ENCODE assay signal across 8 mouse cellular contexts in genomic region chr9:44406906-44407751, GRCm38 (mm10). TPM values are rescaled to one million over a fixed set of nuclear protein-coding genes. Genes with fewer than 3 reads are reported as not detected.
A peak's percentile ranks its signal among the peaks of the same experiment; 100 is the strongest.
DNase-seq lines count a peak whose midpoint lies in the region; ATAC-seq and TF ChIP-seq lines count a peak whose summit lies in the region.

TSS of gene Rps25 (plus strand) at chr9:44407139.
TSS of gene Trappc4 (minus strand) at chr9:44407600.

- H3K9ac ChIP-seq in forebrain, embryonic 12.5 days, result peak within 1 kb of the TSS; percentile 74
- peak within 1 kb of the TSS; percentile 73 for H3K9ac ChIP-seq in heart, postnatal 0 days (replicated peaks; ENCODE audit: low read depth, low read length)
- peak within 1 kb of the TSS; percentile 55 for H3K9ac ChIP-seq in liver, embryonic 16.5 days (ENCODE audit: low read depth, low read length)
- H3K9ac ChIP-seq in neural tube, embryonic 13.5 days, result peak within 1 kb of the TSS; percentile 85

- DNase-seq in c-Kit-positive CD71-positive TER-119-positive erythroid progenitor cells, embryonic 14.5 days (ENCODE audit: low spot score), result peak; percentile 96
- DNase-seq in heart, postnatal 0 days (ENCODE audit: low spot score), result peak; percentile 95
- peak; percentile 96 to 97 for DNase-seq in kidney, postnatal 4 days

- TF ChIP-seq CTCF in E14TG2a.4 (conservative IDR thresholded peaks at IDR 0.05; ENCODE audit: low read length), result no peak
- no peak for TF ChIP-seq CTCF in heart, postnatal 0 days (IDR thresholded peaks at IDR 0.05; ENCODE audit: low read depth)
- TF ChIP-seq CTCF in testis, adult 2 months (IDR thresholded peaks at IDR 0.05; ENCODE audit: control insufficient read depth, insufficient read depth, insufficient replicate concordance, low read depth, low read length), result no peak

- no peaks in the 10 kb centered on the region for H3K27me3 ChIP-seq in E14TG2a.4 (ENCODE audit: insufficient read depth, low read length)
- H3K27me3 ChIP-seq in forebrain, embryonic 12.5 days, result no peaks in the 10 kb centered on the region
- no peaks in the 10 kb centered on the region for H3K27me3 ChIP-seq in heart, postnatal 0 days (ENCODE audit: control insufficient read depth, insufficient read depth, low read length)
- no peaks in the 10 kb centered on the region for H3K27me3 ChIP-seq in liver, embryonic 16.5 days (ENCODE audit: control insufficient read depth, insufficient read depth, low read depth, low read length)
- H3K27me3 ChIP-seq in neural tube, embryonic 13.5 days, result no peaks in the 10 kb centered on the region
- H3K27me3 ChIP-seq in testis, adult 2 months (ENCODE audit: control insufficient read depth, insufficient read depth, low read length), result no peaks in the 10 kb centered on the region

- peaks cover 78% of the 10 kb centered on the region for H3K36me3 ChIP-seq in E14TG2a.4 (ENCODE audit: insufficient read depth, low read length)
- H3K36me3 ChIP-seq in forebrain, embryonic 12.5 days (replicated peaks), result peaks cover 67% of the 10 kb centered on the region
- peaks cover 58% of the 10 kb centered on the region for H3K36me3 ChIP-seq in heart, postnatal 0 days (replicated peaks; ENCODE audit: control insufficient read depth, insufficient read depth, low read length)
- H3K36me3 ChIP-seq in liver, embryonic 16.5 days (ENCODE audit: control insufficient read depth, insufficient read depth), result peaks cover 38% of the 10 kb centered on the region
- peaks cover 70% of the 10 kb centered on the region for H3K36me3 ChIP-seq in neural tube, embryonic 13.5 days
- H3K36me3 ChIP-seq in testis, adult 2 months (ENCODE audit: control insufficient read depth, insufficient read depth, low read length), result peaks cover 2% of the 10 kb centered on the region

- under 1% methylated on average over 51 of the region's 51 CpGs for WGBS in forebrain, embryonic 12.5 days
- 1% methylated on average over 51 of the region's 51 CpGs for WGBS in heart, postnatal 0 days
- WGBS in liver, embryonic 16.5 days (ENCODE audit: insufficient replicate concordance), result under 1% methylated on average over 51 of the region's 51 CpGs
- under 1% methylated on average over 51 of the region's 51 CpGs for WGBS in neural tube, embryonic 13.5 days

- peak; percentile 63; the same call in 1 of the 2 replicates for TF ChIP-seq POLR2A in testis, adult 2 months (IDR thresholded peaks at IDR 0.05; ENCODE audit: control insufficient read depth, low read depth, low read length)

- H3K4me2 ChIP-seq in forebrain, embryonic 12.5 days, result peak within 1 kb of the TSS; percentile 81
- peak within 1 kb of the TSS; percentile 75 for H3K4me2 ChIP-seq in heart, postnatal 0 days (ENCODE audit: low read depth, low read length)
- peak within 1 kb of the TSS; percentile 86 for H3K4me2 ChIP-seq in liver, embryonic 16.5 days (ENCODE audit: low read depth, low read length)
- peak within 1 kb of the TSS; percentile 86 for H3K4me2 ChIP-seq in neural tube, embryonic 13.5 days

- ATAC-seq in forebrain, embryonic 12.5 days (ENCODE audit: low FRiP score), result peak; percentile 96
- ATAC-seq in heart, postnatal 0 days (ENCODE audit: insufficient read depth, low read depth), result peak; percentile 96
- ATAC-seq in liver, embryonic 16.5 days (ENCODE audit: low read depth), result peak; percentile 94
- peak; percentile 97 for ATAC-seq in neural tube, embryonic 13.5 days (ENCODE audit: low read depth)

- H3K4me3 ChIP-seq in E14TG2a.4 (replicated peaks; ENCODE audit: low read length), result peak within 1 kb of the TSS; percentile 92
- peak within 1 kb of the TSS; percentile 78 for H3K4me3 ChIP-seq in forebrain, embryonic 12.5 days (replicated peaks)
- H3K4me3 ChIP-seq in heart, postnatal 0 days (ENCODE audit: low read depth, low read length), result peak within 1 kb of the TSS; percentile 77
- peak within 1 kb of the TSS; percentile 95 for H3K4me3 ChIP-seq in liver, embryonic 16.5 days (ENCODE audit: low read depth, low read length)
- peak within 1 kb of the TSS; percentile 78 for H3K4me3 ChIP-seq in neural tube, embryonic 13.5 days
- H3K4me3 ChIP-seq in testis, adult 2 months (ENCODE audit: control insufficient read depth, low read depth, low read length), result peak within 1 kb of the TSS; percentile 97

- peak within 1 kb of the TSS; percentile 93 for H3K27ac ChIP-seq in forebrain, embryonic 12.5 days
- peak within 1 kb of the TSS; percentile 86 for H3K27ac ChIP-seq in heart, postnatal 0 days (ENCODE audit: low read depth)
- H3K27ac ChIP-seq in liver, embryonic 16.5 days (ENCODE audit: low read length), result peak within 1 kb of the TSS; percentile 92
- H3K27ac ChIP-seq in neural tube, embryonic 13.5 days (replicated peaks), result peak within 1 kb of the TSS; percentile 97
- H3K27ac ChIP-seq in testis, adult 2 months (ENCODE audit: control insufficient read depth, insufficient read depth, low read depth, low read length), result peak within 1 kb of the TSS; percentile 97

- TF ChIP-seq EP300 in heart, postnatal 0 days (IDR thresholded peaks at IDR 0.05; ENCODE audit: low read depth), result no peak

- H3K4me1 ChIP-seq in E14TG2a.4 (replicated peaks; ENCODE audit: low read depth, low read length), result peaks cover 59% of the 10 kb centered on the region
- H3K4me1 ChIP-seq in forebrain, embryonic 12.5 days, result peaks cover 19% of the 10 kb centered on the region
- H3K4me1 ChIP-seq in heart, postnatal 0 days (ENCODE audit: control insufficient read depth, insufficient read depth), result peaks cover 18% of the 10 kb centered on the region
- peaks cover 36% of the 10 kb centered on the region for H3K4me1 ChIP-seq in liver, embryonic 16.5 days (ENCODE audit: control insufficient read depth, low read depth, low read length)
- peaks cover 35% of the 10 kb centered on the region for H3K4me1 ChIP-seq in neural tube, embryonic 13.5 days (replicated peaks)
- H3K4me1 ChIP-seq in testis, adult 2 months (ENCODE audit: control insufficient read depth, insufficient read depth, low read length), result no peaks in the 10 kb centered on the region

- no peaks in the 10 kb centered on the region for H3K9me3 ChIP-seq in E14TG2a.4 (ENCODE audit: low read length)
- no peaks in the 10 kb centered on the region for H3K9me3 ChIP-seq in forebrain, embryonic 12.5 days
- no peaks in the 10 kb centered on the region for H3K9me3 ChIP-seq in heart, postnatal 0 days (replicated peaks; ENCODE audit: control insufficient read depth, low read length)
- H3K9me3 ChIP-seq in liver, embryonic 16.5 days (replicated peaks; ENCODE audit: control insufficient read depth, low read length), result no peaks in the 10 kb centered on the region
- H3K9me3 ChIP-seq in neural tube, embryonic 13.5 days, result no peaks in the 10 kb centered on the region

RNA-seq across cellular contexts. Expression of gene Rps25, which starts in this region (rescaled TPM):
- 1,477 and 1,540 TPM in 2 replicates for polyA plus RNA-seq in forebrain, embryonic 12.5 days (2016; fragmentation: Nextera tagmentation; extraction: Ambion mirVana)
- 302 and 464 TPM in 2 replicates for total RNA-seq in heart, postnatal 0 days (2014; rRNA removed; ENCODE audit: low replicate concordance)
- polyA plus RNA-seq in heart, postnatal 0 days (2015; fragmentation: Nextera tagmentation; extraction: Ambion mirVana), result 1,421 and 1,578 TPM in 2 replicates
- 791 and 928 TPM in 2 replicates for polyA plus RNA-seq in liver, embryonic 16.5 days (2015; fragmentation: Nextera tagmentation; extraction: Ambion mirVana)
- 1,179 TPM in 2 replicates for polyA plus RNA-seq in neural tube, embryonic 13.5 days (2015; fragmentation: Nextera tagmentation; extraction: Ambion mirVana)
- 194 and 199 TPM in 2 replicates for polyA plus RNA-seq in testis, adult 2 months (2012; rRNA removed)

RNA-seq across cellular contexts. Expression of gene Trappc4, which starts in this region (rescaled TPM):
- polyA plus RNA-seq in forebrain, embryonic 12.5 days (2016; fragmentation: Nextera tagmentation; extraction: Ambion mirVana), result 242 and 243 TPM in 2 replicates
- total RNA-seq in heart, postnatal 0 days (2014; rRNA removed; ENCODE audit: low replicate concordance), result 30.8 and 58.4 TPM in 2 replicates
- polyA plus RNA-seq in heart, postnatal 0 days (2015; fragmentation: Nextera tagmentation; extraction: Ambion mirVana), result 72.5 and 79.0 TPM in 2 replicates
- polyA plus RNA-seq in liver, embryonic 16.5 days (2015; fragmentation: Nextera tagmentation; extraction: Ambion mirVana), result 42.8 and 46.3 TPM in 2 replicates
- 324 and 343 TPM in 2 replicates for polyA plus RNA-seq in neural tube, embryonic 13.5 days (2015; fragmentation: Nextera tagmentation; extraction: Ambion mirVana)
- 40.0 and 41.8 TPM in 2 replicates for polyA plus RNA-seq in testis, adult 2 months (2012; rRNA removed)

Comparison
In these comparisons a context has a peak if more than half of its experiments do, and no peak if none do; other contexts are left out.
1. Peak in every context shown above with its lines: DNase-seq, ATAC-seq, H3K4me3 ChIP-seq and H3K27ac ChIP-seq.